Mouse (Mus musculus) hematopoietic stem cell, adult 5-6 weeks (primary cell): ENCODE results near the gene Kdm4a. TPM values are rescaled to one million over a fixed set of nuclear protein-coding genes. Genes with fewer than 3 reads are reported as not detected.

ENCODE experiments used
- ATAC-seq, 2 experiments: fragments of 125-278 bp in 1 of 2; replicated peaks in 1 of 2; 2 replicates each; pipeline ENCODE4 v1.8.0; 2016 to 2017; ENCODE audit warnings: inconsistent platforms in 2 of 2, mild to moderate bottlenecking in 2 of 2, moderate number of reproducible peaks in 2 of 2, low read depth in 1 of 2, moderate TSS enrichment in 1 of 2; ENCODE audit not compliant: low FRiP score in 2 of 2, poor library complexity in 2 of 2, severe bottlenecking in 2 of 2, insufficient read depth in 1 of 2, low TSS enrichment in 1 of 2
- total RNA-seq: library from RNA; stranded (forward); fragments of 172-1452, 232-1000 nt; gene quantifications from 2 replicates; pipeline ENCODE4 v1.2.3, GENCODE M21; 2017

Kdm4a gene
- total RNA-seq, 1 experiment from 2014 or later: 40.0 TPM

DNA sequence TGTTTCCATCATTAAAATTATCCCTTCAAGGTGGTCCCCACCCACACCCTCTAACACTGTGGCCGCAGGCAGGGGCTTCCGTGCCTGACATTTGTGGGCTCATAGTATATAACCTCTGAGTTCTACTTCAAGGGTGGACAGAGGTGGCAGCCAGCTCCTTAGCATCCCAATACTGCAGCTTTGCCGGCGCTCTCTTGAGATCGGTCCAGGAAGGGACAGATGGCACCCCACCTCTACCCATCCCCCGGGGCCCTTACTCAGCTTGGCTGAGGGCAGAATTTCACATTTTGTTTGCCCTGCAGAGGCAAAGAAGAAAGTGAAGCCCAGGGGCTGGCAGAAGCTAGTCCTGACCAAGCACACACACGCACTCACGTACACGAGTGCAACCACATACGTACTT lies 42.5 kb downstream of the Kdm4a start:
- no peak for ATAC-seq

DNA sequence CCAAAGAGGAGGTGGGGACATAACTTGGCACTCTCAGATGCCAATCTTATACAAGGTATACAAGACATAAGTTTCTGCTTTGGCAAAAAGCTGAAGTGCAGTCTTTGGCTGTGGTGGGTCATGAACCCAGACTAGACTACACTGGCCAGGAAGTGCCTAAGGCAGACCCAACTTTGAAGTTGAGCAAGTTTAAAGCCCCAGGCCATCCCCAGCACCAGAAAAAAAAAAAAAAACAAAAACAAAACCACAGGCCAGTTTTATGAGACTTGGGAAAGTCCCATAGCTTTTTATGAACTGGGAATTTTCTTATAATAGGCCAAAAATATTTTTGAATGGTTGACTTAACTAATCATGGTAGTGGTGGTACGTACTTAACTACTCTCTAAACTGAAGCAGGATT lies 44.4 kb downstream of the Kdm4a start:
- no peak for ATAC-seq

DNA sequence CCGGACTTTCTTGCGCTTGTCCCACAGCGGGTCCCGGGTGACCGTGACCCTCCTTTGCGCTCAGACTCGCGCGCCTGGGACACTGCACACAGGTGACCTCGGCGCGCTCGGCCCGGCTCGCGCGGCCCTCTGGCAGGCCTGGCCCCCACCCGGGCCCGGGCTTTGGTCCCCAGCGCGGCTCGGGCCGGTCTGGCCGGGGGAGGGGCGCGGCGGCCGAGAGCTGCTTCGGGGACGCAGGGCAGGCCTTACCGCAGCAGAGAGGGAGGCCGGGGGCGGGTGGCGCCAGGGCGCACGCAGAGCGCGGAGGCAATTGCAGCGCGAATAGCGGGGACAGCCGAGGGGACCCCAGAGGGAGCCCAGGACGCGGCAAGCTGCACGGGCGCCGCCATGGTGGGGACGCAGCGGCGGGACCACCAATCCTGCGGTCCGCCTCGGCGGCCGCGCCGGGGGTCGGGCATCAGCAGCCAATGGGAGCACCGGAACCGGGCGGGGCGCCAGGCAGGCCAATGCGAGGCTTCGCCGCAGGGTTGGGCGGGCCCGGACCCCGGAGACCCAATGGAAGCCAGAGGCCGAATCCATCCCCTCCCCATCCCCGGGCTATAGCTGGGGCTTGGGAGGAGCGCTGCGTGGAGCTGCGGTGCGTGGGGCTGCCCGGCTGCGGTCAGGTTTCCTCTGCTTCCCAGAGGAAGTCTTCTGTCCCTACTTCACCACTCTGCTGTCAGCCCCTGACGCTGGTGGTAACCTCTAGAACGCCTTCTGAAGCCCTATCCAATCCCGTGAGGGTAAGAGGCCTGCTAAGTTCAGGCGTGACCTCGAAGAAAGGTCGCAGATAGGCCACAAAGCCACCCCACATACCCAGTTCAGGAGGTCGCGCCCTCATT lies 45.1 kb downstream of the Kdm4a start, which contains the start of gene St3gal3:
Gene St3gal3, minus strand, starts transcription at position 430 of the 881 bp plus-strand sequence.
- peak; percentile 92 to 93 for ATAC-seq

DNA sequence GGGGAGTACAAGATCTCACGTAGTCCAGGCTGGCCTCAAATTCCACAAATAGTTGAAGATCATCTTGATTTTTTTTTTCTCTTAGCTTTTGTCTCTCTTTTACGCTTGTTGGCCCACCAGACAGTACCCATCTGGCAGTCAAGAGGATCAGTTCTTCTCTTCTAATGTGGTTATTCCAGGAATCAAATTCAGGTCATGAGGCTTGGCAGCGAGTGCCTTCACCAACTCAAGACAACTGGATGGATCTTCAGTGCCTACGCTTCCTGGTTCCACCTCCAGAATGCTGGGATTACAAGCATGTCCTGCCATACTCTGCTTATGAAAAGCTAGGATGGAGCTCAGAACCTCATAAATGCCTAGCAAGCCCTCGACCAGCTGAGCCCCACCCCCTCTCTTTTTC lies 48.5 kb downstream of the Kdm4a start:
- ATAC-seq: no peak

DNA sequence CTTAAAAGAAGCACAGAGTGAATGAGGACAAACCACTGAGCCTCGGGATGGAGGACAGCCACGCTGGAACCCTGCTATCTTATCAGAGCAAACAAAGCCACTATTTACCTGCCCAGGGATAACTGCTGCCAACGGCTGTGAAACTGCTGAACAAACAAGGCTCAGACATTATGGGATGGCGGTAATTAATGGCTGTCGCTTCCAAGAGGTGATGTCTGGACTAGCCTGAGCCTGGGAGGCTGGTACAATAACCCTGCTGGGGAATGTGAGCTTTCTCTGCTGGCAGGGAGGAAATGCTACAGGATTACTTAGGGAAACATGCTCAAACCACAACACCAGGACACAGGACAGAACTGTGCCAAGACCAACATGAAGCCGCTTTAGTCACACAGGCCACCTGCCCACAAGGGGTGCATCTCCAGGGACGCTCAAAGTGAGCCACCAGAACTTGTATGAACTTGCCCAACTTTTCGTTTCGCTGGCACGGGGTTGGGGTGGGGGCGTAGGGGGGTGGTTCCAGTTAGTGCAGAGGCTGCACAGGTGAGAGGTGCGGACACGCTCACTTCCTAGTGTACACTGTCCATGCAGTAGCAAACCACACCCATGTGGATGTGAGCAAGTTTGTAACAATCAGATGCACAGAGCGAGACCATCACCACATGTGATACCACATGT lies 56.7 kb downstream of the Kdm4a start:
- ATAC-seq: no peak

DNA sequence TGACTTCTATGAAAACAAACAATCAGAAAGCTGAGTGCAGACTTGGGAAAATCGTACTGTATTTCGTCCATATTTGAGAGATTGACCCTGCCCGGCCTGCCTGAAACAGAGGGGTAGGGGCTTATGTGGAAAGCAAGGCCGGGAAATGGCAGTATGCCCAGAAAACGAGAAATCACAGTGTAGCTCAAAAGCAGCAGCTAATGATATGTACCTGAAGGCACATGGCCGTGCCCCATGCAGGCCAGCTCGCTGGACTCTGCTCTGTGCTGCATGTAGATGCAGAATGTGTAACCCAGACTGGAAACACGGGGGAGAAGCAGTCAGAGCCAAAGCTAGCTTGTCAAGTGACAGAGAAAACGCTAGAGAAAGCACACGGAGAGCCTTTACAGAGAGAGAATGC lies 57.8 kb downstream of the Kdm4a start:
- no peak for ATAC-seq

DNA sequence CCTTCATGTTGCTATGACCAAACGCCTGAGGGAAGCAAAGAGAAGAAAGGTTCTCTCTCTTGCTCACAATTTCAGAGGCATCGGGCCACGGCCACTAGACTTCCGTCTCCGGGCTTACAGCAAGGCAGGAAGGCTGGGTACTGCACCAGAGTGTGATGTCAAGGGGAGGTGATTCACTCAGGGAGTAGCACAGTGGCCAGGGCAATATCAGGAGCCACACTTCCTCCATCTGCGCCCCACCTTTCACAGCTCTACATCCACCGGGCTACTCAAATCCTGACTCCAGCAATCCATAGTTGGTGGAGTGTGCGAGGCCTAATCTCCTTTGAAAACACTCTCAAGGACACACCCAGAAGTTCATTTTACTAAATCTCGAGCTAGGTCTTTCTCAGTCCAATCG lies 62.3 kb downstream of the Kdm4a start:
- ATAC-seq: no peak

DNA sequence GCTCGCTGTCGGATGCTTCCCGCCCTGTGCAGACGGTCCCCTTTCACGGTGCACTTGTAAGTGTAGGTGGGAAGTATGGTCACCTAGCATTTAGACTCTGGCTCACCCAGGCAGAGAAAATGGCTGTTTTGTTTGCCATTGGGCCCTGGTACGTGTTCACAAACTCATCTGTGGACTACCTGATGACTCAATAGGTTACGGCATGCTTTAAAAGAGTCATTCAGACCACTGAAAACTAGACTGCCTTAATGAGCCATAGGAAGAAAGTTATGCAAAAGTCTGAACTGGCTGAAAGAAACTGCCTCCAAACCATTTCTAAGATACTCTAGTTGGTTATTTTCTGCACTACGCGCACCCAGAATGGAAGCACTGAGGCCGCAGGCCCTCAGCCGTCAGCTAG lies 63.7 kb downstream of the Kdm4a start:
- no peak for ATAC-seq

DNA sequence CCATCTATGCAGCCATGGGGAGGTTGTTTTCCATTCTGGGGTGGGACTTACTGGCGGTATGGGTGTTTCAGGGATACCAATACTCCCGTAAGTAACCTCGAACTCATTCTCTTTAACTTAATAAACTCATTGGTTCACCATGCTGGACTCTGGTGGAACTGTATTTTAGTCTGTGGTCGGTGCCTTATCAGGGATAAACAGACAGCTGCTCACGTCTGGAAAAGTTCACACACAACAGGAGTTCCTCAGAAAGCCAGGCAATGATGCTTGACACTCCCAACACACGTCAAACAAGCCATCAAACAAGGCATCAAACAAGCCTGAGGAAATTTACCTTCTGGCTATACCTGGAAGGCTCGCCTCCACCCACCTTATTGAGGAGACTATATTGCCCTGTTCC lies 64.7 kb downstream of the Kdm4a start:
- ATAC-seq: no peak

DNA sequence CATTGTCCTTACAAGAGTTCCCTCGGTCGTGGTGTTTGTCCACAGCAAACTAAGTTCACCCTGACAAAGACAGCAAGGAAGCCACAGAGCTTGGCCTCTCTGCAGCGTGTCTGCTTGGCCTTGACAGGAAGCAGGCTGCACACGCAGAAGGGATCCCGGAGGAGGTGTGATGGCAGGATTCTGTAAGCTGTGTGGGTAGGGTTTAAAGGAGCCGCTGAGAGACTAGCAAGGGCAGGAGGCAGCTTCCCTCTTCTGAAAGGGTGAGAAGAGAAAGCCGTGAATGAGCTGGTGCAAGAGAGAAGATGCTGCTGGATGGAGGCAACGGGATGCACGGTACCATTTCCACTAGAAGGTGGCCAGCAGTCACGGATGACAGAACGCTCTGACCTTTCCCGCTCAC lies 67.2 kb downstream of the Kdm4a start:
- ATAC-seq: no peak

DNA sequence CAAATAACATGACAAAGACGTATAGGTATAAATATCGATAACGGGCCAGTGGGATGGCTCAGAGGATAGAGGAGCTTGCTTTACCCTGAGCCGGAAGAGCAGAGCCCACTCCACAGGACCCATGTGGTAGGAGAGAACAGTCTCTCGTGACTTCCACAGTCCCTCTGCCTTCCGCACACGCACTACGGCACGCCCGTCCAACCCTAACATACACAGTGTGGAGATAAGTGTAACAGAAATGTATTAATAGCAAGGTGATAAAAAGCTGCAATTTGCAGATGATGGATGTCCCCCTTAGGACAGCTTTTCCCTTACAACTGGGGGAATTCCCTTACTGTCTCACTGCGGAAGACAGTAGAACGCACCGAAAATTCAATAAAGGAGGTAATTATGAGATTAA lies 70.2 kb downstream of the Kdm4a start:
- ATAC-seq: no peak; a peak in 1 of 4 replicates

DNA sequence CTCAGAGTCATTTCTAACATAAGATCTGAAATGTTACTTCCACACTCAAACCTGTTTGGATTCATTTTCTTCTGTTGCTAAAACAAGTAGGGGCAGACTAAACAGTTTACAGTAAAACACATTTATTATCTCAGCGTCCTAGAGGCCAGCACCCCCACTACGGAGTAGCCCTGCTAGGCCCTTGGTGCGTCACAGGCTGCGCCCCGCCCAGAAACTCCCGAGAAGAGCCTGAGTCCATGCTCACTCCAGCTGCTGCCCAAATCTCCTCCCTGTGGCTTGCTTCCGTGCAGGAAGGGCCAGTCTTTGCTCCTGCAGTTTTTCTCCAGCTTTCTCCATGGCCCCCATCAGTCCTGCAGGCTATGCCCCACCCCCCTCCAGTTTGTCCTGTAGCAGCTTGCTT lies 71.1 kb downstream of the Kdm4a start:
- ATAC-seq: no peak

DNA sequence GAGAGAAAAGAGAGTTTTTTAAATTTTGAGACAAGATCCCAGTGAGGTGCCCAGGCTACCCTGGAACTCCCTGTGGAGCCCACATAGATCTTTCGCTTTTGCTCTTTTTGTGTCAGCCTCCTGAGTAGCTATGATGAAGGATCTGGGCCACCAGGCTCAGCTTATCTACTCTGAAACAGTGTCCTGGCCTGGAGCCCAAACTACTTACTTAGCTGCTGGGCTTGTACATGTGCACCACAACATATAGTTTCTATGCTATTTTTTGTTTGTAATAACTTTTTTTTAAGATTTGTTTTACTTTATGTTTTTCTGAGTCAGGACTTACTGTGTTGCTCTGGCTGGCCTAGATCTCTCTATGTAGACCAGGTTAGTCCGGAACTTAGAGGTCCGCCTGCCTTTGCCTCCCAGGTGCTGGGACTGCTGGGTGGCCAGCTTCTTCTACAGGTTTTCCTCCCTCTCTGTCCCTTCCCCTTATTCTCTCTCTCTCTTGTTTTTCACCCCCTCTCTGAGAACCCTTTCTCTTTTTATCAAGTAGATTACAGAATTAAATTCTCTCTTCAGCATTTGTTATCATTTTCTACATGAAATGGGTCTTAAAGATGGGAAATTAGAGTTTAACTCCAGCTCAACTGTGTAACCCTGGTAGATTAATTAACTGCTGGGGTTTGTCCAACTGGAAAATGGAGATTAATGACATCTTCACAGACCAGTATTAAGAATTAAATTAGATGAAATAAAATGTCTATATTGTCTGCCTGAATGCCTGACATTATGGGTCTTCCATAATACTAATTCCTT lies 74.4 kb downstream of the Kdm4a start:
- peak in 1 of 2 experiments; percentile 32; a peak in 1 of 4 replicates for ATAC-seq

DNA sequence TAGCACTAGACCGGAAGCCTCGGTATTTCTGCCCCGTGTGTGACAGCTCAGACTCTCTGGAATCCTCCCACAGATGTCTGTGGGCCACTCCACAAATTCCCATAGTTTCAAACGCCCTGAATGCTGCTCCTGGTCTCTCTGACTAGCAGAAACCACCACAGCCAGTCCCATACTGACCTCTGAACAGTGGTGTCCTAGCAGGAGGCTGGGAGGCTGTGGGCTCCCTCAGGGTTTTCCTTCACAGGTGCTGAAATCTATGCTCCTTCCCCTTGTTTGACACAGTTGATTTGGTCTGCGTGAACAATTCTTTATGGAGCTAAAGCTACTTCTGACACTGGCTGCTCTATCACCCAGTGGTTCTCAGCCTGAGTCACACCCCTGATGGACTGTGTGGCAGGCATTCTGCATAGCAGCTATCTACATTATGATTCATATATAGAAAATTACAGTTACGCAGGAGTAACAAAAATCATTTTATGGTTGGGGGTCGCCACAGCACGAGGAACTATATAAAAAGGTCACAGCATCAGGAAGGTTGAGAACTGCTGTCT lies 76.5 kb downstream of the Kdm4a start:
- ATAC-seq: no peak

DNA sequence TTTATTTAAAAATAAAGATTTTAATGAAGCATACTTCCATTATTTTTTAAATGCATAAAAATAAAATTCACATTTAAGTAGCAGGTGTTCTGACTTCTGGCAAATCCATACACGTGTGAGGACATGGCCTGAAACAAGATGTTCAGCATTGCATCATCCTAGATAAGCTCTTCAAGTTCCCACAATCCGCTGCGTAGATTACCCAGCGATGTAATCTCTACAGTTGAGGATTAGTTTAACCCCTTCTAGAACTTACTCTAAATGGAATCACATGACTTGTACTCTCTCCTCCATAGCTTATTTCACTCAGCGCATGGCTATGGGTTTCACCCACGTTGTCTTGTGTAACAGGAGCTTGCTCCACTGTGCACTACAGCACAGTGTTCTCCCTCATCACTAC lies 78.3 kb downstream of the Kdm4a start:
- ATAC-seq: no peak

DNA sequence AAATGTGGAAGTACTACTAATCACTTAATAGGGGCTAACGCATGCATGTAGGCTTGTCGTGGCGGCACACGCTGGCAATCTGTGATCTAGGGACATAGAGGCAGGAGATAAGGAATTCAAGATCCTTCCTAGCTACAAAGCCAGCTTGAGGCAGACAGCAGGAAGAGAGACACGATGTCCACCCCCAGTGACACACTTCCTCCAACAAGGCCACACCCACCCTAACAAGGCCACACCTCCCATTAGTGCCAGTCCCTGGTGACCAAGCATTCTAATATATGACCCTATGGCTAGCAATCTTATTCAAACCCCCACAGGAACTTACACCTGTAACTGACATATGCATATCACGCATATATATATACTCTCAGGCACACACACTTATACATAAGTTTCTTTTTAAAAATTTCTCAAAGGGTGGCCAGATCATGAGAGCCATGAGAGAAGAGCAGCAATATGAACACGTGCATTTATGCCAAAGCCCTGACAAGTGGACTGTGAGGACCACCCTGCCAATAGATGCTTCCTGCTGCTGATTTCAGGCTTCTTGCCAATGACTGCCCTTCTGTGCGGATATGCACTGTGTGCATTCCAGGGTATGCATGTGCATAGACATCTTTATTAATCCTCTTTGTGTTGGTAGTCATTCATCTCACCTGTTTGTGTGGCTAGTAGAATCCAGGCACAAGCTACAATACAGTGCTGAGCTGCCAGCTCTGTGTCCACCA lies 80.0 kb downstream of the Kdm4a start:
- ATAC-seq: no peak

DNA sequence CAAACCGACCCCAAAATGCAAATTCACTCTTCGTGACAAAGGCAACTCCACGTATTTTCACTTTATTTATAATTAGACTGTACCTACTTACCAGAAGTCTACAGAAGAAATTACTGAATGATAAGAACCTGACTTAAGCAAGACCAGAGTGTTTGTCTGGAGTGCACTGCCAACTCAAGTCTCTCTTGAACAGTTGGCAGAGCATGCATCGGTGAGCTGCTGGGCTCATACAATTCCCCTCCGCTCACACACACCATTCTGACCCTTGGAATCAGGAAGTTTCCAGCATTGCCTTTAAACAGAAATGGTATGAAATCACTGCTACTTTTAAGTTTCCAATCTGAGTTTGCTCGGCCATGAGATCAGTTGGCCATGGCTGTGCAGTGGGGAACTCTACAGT lies 81.3 kb downstream of the Kdm4a start:
- ATAC-seq: no peak
